Mouse (Mus musculus) G1E (cell line): Measurements from ENCODE around the gene Krtap5-1.
"Not testable (repeated sequence)": the region's sequence is repeated elsewhere in the genome, so short reads cannot be mapped to it uniquely, and the experiment has no call there.

Experiments
- CTCF ChIP-seq: IDR thresholded peaks from 2 replicates; pipeline ENCODE4 v1.5.1; 2012; ENCODE audit warnings: low read depth, low read length, inconsistent platforms, mixed read lengths
- GATA1 ChIP-seq: IDR thresholded peaks from 2 replicates; pipeline ENCODE4 v1.6.1; 2012; ENCODE audit warnings: borderline replicate concordance, low read length, inconsistent platforms, mixed read lengths
- GATA2 ChIP-seq: IDR thresholded peaks from 2 replicates; pipeline ENCODE4 v1.6.1; 2012; ENCODE audit warnings: low read depth, low read length, inconsistent platforms, borderline replicate concordance
- POLR2AphosphoS5 ChIP-seq: IDR thresholded peaks from 2 replicates; pipeline ENCODE4 v1.6.1; 2012; ENCODE audit warnings: low read depth, low read length, inconsistent platforms; ENCODE audit not compliant: insufficient replicate concordance
- TAL1 ChIP-seq: conservative IDR thresholded peaks from 2 replicates; pipeline ENCODE4 v1.6.1; 2012; ENCODE audit warnings: low read depth, low read length, inconsistent platforms, mixed read lengths

GRCm38 (mm10) chr7:142332741-142333140, 35.8 kb upstream of the Krtap5-1 start:
- not testable (repeated sequence) for TF ChIP-seq CTCF, GATA2, GATA1, POLR2AphosphoS5, TAL1
